Mouse (Mus musculus) layer of hippocampus, postnatal 10 days (tissue): ENCODE results near the gene Gm11172. TPM values are rescaled to one million over a fixed set of nuclear protein-coding genes. Genes with fewer than 3 reads are reported as not detected.
"Not testable (repeated sequence)": the region's sequence is repeated elsewhere in the genome, so short reads cannot be mapped to it uniquely, and the experiment has no call there.

Experiments used
- DNase-seq, 2 experiments: peaks; one replicate each; pipeline ENCODE4 v3.0.0; 2021; ENCODE audit warnings: low spot score in 2 of 2
- total RNA-seq, 2 experiments: library from RNA; stranded (reverse); gene quantifications; 2 replicates each; pipeline ENCODE4 v1.2.3; 2021

The Gm11172 gene
- total RNA-seq, 2 experiments from 2014 or later: not detected

DNA sequence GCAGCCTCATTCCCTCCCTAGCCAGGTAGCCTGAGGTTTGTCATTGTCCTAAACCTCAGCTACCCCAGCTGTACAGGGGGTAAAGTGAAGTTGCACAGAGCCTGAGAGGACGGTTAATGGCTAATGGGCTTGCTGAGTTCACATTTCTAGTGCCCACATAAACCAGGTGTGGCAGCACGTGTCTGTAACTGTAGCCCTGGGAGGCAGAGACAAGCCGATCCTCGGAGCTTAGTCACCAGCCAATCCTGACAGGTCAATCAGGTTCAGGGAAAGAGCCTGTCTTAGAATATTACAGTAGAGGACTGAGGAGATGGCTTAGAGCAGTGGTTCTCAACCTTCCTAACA, 15.7 kb downstream of the Gm11172 start:
- DNase-seq: no peak

DNA sequence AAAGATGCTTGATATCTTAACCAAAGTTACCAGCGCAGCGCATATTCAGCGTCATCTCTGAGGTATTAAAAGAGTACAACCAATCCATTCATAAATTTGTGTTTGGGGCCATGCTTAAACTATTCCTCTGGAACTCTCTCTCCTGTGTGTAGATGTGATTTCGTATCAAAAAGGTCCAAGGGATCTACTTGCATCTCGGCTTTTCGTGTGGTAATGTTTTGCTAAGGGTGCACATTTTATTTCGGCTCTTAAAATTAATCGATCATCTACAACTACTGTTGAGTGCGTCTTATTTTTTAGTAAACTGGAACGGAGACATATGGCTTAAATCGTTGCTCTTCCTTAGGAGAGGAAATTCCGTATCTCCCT, 21.8 kb downstream of the Gm11172 start:
- DNase-seq: no peak

DNA sequence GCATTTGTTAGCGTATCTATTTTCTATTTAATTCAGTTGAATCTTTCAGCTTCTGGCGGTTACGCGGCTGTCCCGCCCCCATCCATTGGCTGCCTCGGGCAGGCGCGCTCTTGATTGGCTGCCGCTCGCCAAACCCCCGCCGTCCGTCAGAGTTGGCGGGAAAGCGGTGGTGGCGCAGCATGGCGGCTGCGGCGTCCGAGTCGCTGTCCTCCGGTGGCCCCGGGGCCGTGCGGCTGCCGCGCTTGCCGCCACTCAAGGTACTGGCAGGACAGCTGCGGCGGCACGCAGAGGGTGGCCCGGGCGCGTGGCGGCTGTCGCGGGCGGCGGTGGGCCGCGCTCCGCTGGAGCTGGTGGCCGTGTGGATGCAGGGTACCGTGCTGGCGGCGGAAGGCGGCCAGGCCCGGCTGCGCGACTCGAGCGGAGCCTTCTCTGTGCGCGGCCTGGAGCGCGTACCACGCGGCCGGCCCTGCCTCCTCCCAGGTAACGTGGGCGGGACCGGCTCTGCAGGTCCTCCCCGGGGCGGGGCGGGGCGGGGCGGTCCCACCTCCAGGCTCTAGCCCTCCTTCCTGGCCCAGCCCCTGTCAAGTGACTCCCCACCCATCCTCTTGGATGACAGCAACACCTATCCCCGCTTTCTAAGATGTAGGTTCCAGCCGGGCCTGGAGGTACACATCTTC, 22.3 kb downstream of the Gm11172 start, which contains the start of gene Rmi2:
TSS of gene Rmi2 (plus strand) at position 149 of the 677 bp plus-strand sequence.
- DNase-seq: peak; percentile 74 to 86

DNA sequence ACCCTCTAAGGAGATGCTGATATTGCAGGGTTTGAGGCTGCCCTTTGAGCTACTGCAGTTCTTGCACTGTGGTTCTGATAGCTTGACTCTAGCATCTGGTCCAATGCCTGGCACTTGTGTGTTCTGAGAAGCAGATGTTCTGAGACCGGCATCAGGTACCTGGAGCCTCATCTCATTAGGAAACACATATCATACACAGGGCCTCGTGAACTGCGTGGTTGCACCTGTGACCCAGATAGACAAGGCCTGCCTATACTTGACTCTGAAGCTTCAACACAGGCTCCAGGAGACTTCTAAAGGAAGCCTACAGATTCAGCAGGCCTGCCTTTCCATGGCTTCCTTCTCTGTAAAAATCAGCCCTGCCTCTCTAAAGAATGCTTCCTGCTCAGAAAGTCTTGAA, 23.7 kb downstream of the Gm11172 start:
- DNase-seq: no peak

DNA sequence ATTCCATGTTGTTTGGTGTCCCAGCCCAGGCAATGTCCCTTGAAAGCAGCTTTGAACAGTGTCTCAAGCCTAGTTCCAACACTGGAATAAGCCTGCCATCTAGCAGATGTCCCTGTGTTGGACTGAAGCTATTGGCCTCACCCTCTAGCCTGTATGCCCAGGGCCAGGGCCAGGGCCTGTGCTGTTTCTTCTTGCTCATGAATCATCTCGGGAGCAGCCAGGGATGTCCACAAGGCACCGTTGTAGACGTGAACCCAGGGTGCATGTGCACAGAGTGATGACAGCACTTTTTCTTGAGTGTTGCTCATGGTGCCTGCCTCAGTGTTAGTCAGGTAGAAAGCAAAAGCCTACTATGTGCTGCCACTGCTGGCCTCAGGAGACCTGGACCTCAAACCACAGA, 24.5 kb downstream of the Gm11172 start:
- no peak for DNase-seq

DNA sequence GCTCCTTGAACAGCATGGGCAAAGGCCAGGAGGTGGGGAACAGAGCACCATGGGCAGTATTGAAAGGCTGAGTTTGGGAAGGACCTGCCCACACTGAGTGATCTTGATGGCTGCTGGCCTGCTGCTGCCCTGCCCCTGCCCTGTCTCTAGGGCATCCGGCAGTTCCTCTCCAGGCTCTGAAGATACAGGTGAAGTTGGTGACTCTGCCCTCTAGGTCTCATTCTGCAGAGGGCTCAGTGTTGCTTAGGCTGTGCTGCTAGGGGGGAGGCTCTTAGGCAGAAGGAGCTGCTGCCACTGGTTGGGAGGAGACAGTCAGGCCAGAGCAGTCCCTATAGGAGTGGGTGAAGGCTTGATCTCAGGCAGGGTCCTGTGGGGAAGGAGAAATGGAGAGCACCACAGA, 25.2 kb downstream of the Gm11172 start:
- DNase-seq: no peak

DNA sequence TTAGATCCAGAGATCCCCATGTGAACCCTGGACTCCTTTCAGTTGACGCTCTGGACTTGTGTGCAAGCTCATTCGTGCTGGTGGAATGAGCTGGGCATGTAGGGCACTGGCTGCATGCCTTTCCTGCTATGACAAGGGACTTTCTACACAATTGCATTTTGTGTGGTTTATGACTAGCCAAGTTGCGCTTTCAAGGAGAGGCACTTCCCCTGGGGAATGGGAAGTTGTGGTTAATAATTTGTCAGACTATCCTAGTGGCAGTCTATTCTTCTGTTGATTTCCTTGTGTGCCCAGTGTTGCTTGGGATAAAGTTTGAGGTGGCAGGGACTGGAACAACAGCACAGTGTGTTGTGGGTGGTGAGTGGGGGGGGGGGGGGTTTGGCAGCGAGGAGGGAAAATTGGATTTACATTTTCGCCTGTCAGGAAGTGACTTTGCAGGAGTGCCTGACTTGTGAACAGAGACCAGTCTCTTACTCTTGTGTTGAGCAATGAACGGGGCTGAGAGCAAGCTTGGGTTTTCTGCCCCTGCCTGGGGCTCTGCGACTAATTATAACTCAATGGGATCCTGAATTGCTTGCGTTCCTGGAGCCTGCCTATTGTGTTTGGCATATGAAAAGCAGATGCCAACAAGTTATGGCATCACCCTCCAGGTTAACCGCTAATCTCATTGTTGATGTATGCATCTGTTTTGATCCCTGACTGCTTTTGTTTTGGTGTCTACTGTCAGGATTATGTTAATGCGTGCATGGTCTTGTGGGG, 26.0 kb downstream of the Gm11172 start:
- no peak for DNase-seq

DNA sequence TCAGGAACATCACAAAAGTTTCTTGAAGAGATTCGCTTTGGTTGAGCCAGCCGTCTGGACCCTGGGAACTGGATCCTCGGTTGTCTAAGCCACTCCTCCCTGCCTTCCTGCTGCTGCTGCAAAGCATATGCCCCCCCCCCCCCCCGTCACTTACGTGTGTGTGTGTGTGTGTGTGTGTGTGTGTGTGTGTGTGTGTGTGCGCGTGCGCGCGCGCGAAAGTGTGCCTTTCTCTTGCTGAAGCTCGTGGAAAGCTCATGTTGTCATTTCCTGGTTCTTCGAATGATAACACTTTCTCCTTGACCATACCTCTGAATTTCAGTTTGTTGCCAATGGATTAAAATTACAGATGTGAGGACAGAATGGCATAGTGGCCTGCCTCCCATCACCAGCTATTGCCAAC, 27.3 kb downstream of the Gm11172 start:
- DNase-seq: no peak

DNA sequence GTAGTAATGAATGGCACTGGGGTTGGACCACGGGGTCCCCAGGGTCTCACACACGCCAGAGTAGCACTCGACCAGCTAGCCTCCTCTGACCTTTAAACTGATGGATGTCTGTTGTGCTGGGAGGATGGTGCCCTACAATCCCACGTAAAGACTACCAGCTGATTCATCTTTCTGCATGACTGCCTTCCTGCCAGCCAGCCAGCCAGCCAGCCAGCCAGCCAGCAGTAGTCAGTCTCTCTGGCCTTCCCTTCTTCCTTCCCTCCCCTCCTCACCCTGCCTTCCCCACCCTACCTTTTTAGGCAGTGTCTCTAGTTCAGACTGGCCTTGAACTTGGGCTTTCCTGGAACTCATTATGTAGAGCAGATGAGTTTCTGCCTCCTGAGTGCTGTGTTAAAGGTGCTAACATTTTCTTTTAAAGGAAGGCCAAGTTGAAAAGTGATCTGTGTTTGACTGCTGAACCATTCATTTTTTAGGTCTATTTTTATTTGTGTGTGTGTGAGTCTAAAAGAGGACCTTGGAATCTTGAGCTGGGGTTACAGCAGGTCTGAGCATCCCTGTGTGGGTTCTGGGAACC, 29.7 kb downstream of the Gm11172 start:
- no peak for DNase-seq

DNA sequence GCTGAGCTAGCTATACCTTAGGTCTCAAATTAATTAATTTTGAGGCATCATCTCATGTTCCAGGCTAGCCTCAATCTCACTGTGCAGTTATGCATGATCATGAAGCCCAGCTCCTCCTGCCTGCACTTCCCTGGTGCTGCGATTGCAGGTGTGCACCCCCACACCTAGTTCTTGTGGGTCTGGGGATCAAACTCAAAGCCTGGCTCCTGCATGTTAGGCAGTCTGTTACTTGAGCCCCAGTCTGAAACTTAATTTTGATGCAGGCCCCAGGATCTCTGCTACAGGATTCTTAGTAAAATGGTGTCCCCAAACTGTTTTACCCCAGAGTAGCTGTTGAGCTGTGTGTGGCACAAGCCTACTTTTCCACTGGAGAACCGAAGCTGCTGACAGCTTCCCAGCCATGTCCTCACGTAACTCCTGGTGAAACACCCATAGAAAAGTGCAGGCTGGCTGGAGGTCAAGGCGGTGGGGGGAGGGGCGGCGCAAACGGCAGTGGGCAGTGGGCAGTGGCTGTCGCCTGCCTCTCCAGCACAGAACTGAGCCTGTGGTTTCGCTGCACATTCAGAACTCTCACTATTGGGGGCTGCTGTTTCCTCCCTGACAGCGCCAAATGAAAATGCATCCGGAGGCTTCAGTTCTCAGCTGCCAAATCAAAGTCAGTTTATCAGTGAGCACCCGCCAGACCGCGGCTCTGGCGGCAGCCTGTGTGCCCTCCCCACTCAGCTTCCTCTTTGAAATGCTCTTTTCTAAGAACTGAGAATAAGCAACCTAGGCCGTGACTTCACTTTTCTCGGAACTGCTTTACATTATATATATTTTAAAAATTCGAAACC, 31.0 kb downstream of the Gm11172 start:
- no peak for DNase-seq

DNA sequence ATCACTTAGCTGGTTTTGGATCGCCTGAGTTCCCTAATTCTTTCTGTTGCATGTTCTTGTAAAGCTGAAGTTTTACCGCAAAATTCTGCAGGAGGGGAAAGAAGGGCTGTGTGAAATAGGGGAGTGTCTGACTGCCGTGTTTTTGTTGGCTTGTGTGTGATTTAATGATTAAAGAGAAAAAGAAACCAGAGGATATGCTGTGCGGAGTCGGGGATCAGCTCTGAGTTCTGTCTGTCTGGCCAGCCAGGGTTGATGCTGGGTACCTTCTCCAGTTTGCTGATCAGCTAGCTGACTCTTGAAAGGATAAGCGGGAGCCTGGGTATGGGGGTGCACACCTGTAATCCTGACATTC, 31.6 kb downstream of the Gm11172 start:
- no peak for DNase-seq

DNA sequence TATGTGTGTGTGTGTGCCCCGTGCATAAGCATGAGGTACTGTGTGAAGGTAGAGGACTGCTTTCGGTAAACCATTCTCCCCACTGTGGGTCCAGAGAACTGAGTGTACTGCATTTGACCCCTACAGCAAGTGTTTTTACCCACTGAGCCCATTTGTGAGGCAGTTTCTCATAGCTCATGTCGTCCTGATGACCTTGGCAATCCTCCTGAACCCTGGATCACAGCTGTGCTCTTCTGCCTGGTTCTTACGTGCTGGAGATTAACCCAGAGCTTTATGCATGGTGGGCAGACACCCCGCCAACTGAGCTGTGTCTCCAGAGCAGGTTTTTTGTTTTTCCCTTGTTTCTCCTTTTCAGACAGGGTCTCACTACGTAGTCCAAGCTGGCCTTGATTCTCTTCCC, 33.2 kb downstream of the Gm11172 start:
- no peak for DNase-seq

DNA sequence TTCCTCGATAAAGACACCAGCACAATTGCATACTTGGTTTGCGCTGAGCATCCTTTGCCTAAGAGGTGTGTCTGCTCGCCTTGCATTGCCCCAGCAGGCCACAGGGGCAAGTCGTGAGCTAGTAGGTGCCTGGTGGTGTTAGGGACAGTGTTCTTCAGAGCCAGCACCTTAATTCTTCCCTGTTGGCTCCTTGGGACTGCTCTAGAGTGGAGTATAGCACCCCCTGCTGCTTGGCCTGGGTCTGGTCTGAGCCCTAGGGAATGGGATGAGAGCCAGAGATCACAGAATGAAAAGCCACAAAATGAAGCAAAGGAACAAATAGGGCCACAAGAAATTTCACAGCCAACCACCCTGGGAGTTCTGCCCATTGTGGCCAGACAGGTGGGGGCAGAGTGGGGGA, 33.8 kb downstream of the Gm11172 start:
- DNase-seq: peak; percentile 63 to 68

DNA sequence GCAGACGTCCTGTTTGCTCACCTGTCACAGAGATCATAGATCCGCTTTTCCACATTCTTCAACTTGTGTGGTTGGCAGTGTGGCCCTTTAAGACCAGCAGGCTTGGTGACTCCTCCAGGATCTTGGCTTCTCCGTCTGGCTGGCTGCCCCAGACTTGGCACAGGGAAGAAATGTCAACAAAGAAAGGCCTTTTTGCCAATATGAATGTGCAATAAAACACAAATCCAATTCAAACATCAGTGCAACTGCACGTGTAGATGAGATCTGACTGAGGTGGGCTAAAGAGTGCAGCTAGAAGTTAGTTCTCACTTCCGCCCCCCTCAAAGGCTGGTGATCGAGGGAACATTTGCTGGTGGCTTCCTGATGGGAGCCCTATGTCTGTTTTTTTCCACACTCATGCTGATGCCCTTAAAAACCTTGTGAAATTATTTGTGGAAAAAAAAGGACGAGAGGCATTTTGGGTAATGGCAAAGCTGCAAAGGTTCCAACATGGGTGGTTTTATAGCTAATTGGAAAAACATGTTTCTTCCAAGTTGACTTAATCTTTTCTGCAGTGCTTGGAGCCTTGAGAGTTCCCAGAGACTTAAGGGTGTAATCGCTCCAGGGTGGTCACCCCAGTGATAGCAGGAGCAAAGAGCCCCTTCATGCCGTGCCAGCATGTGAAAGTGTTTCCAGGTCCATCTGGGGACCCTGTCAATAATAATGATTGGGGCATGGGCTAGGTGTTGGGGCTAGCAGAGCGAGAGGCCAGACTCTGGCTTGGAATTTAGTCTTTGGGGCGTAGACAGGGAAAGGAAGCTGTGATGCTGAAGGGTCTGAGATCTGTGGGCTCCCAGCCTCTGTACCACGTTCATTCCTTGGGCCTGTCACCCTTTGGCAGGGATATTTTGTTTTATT, 37.5 kb downstream of the Gm11172 start:
- peak; percentile 58 to 73 for DNase-seq

DNA sequence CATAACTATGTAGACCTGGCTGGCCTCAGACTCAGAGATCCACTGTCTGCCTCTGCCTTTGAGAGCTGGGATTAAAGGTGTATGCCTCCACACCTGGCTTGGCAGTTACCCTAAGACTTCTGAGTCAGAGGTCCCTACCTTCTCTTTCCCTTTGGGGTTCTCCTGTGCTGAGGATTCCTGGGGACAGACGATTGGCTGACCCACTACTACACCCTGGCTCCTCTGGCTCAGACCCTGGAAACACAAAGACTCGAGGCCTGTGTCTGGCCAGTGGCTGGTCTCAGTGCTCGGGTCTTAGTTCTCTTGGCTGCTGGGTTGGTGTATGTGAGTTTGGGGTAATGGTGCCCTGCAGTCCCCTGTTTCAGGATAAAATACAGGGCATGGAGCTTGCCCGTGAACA, 38.2 kb downstream of the Gm11172 start:
- no peak for DNase-seq

DNA sequence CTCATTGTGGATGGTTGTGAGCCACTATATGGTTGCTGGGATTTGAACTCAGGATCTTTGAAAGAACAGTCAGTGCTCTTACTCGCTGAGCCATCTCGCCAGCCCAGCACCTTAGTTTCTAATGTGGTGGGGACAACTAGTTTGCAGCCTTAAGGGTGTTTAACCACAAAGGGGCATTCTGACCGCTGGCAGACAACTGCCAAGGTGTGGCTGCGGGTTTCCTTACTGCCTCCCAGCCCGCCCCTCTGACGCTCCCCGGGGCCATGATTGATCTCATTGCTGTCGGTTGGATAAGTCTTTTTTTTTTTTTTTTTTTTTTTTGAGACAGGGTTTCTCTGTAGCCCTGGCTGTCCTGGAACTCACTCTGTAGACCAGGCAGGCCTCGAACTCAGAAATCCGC, 39.5 kb downstream of the Gm11172 start:
- not testable (repeated sequence) for DNase-seq

DNA sequence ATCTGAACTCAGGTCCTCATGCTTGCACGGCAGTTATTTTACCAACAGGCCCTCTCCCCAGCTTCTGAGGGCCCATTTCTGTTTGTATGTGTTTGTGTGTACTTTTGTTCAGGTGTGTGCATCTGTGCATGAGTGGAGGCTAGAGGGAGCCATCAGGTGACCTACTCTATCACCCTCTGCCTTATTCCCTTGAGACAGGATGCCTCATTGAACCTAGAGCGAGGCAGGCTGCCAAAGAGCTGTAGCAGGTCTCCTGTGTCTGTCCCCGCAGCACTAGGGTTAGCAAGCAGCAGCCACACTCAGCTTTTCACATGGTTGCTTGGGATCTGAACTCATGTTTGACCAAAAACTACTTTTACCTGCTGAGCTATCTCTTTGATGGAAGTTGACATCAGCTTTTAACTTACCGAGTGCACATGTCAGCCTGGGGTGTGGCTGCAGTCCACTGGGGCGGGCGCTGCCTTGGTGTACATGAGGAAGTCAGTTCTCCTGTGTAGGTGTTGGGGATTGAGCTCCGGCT, 47.1 kb downstream of the Gm11172 start:
- DNase-seq: no peak

DNA sequence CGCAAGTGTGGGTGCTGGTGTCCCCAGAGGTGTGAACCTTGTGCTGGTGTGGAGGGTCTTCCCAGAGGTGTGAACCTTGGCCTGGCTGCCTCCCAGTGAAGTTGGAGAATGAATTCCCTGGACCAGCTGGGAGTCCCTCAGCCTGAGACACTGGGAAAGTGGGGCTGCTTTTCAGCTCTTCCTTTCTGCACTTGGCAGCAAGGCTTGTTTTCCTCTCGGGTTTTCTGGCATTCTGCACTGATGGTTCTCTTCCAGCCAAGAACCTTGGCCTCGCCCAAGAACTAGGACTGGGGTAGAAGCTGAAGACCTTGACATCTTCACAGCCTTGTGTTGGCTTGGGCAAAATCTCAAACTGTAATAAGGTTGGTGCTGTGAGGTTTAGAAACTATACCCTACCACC, 48.7 kb downstream of the Gm11172 start:
- DNase-seq: no peak
